Mouse (Mus musculus) heart, embryonic 12.5 days (tissue): ENCODE results near the gene Slc18b1. TPM values are rescaled to one million over a fixed set of nuclear protein-coding genes. Genes with fewer than 3 reads are reported as not detected.

ENCODE experiments used
- ATAC-seq: fragments of 200-750 bp; cut with Nextera tagmentation; 2 replicates; pipeline ENCODE4 v1.8.0; 2017; ENCODE audit warnings: moderate TSS enrichment, moderate library complexity; ENCODE audit not compliant: insufficient number of reproducible peaks, low FRiP score
- H3K27ac ChIP-seq: fragments of 300-500 bp; sonication (generic); 2 replicates; pipeline ENCODE4 v1.5.1; 2016; ENCODE audit warnings: mild to moderate bottlenecking, moderate library complexity; ENCODE audit not compliant: poor library complexity, severe bottlenecking
- H3K27me3 ChIP-seq: fragments of 300-500 bp; sonication (generic); replicated peaks from 2 replicates; pipeline ENCODE4 v1.6.1; 2016; ENCODE audit warnings: mild to moderate bottlenecking, moderate library complexity
- H3K36me3 ChIP-seq: fragments of 300-500 bp; sonication (generic); 2 replicates; pipeline ENCODE4 v1.6.1; 2016; ENCODE audit warnings: mild to moderate bottlenecking, moderate library complexity
- H3K4me1 ChIP-seq: fragments of 300-500 bp; sonication (generic); replicated peaks from 2 replicates; pipeline ENCODE4 v1.6.1; 2016; ENCODE audit warnings: mild to moderate bottlenecking
- H3K4me2 ChIP-seq: fragments of 300-500 bp; sonication (generic); 2 replicates; pipeline ENCODE4 v1.6.1; 2016; ENCODE audit warnings: mild to moderate bottlenecking, moderate library complexity
- H3K4me3 ChIP-seq: fragments of 300-500 bp; sonication (generic); 2 replicates; pipeline ENCODE4 v1.5.1; 2016; ENCODE audit warnings: mild to moderate bottlenecking
- H3K9ac ChIP-seq: fragments of 300-500 bp; sonication (generic); 2 replicates; pipeline ENCODE4 v1.6.1; 2016; ENCODE audit warnings: mild to moderate bottlenecking, moderate library complexity
- H3K9me3 ChIP-seq: fragments of 300-500 bp; sonication (generic); replicated peaks from 2 replicates; pipeline ENCODE4 v1.6.1; 2016; ENCODE audit warnings: mild to moderate bottlenecking, moderate library complexity
- WGBS: fragments of 180-500 bp; shearing (Covaris S2); methylation state at CpG from one replicate; pipeline ENCODE4 v1.1.7; 2016; 5-methylcytosine and 5-hydroxymethylcytosine counted together
- polyA plus RNA-seq: library from polyadenylated mRNA; unstranded; fragments of >200 nt; fragmentation: Nextera tagmentation; extraction: Ambion mirVana; gene quantifications from 2 replicates; pipeline ENCODE4 v1.2.1, GENCODE M21; 2016

Slc18b1 gene
- polyA plus RNA-seq, 1 experiment from 2014 or later: 6.6 TPM

- WGBS: 69% methylated on average over 4 of the region's 4 CpGs
- no peak overlapping the region for H3K9ac ChIP-seq
Measured at GRCm38 (mm10) chr10:23840496-23840895, 43.7 kb downstream of the Slc18b1 start.

DNA sequence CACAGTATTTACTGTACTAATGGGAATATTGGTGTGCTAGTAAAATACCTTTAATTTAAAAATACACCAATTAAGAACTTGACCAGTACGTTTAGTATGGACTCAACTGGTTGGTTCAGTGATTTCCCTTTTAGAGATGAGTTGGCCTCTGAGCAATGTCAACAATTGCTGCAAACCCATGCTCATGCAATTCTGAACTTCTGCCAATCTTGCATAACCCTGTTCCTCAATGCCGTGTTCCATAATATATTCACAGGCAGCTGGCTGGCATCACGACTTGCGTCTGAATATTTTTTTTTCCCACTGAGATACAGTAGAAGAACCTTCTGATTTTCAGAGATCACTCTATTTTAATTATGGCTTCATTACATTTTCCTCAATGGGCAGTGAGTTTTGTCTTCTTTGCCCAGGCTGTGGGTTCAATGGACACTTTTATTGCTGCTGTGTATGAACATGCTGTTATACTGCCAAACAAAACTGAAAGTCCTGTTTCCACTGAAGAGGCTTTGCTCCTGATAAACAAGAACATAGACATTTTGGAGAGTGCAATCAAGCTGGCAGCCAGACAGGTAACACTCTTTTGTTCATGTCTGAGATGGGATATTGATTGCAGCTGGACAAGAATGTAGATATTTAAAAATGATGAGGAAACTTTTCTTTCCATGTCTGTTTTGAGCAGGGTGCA, 54.6 kb downstream of the Slc18b1 start, which contains the start of gene Vnn3:
Gene Vnn3, plus strand, starts transcription at position 235 of the 685 bp plus-strand sequence.
- Histone ChIP-seq H3K9ac (no peak within 1 kb of the TSS), H3K36me3 (no peaks in the 10 kb centered on the region), H3K4me2 (no peak within 1 kb of the TSS), H3K27me3 (no peaks in the 10 kb centered on the region), H3K9me3 (no peaks in the 10 kb centered on the region), H3K4me3 (no peak within 1 kb of the TSS), H3K4me1 (no peaks in the 10 kb centered on the region), H3K27ac (no peak within 1 kb of the TSS)
- WGBS: 79% methylated on average over 4 of the region's 4 CpGs
- ATAC-seq: no peak

More at GRCm38 (mm10) chr10:23840496-23840895, 43.7 kb downstream of the Slc18b1 start:
- H3K4me2 ChIP-seq: no peak overlapping the region
- no peaks in the 10 kb centered on the region for H3K9me3 ChIP-seq
- no peaks in the 10 kb centered on the region for H3K4me1 ChIP-seq
- H3K27me3 ChIP-seq: no peaks in the 10 kb centered on the region
- H3K4me3 ChIP-seq: no peak overlapping the region
- ATAC-seq: no peak
- H3K27ac ChIP-seq: no peak overlapping the region
- H3K36me3 ChIP-seq: no peaks in the 10 kb centered on the region

DNA sequence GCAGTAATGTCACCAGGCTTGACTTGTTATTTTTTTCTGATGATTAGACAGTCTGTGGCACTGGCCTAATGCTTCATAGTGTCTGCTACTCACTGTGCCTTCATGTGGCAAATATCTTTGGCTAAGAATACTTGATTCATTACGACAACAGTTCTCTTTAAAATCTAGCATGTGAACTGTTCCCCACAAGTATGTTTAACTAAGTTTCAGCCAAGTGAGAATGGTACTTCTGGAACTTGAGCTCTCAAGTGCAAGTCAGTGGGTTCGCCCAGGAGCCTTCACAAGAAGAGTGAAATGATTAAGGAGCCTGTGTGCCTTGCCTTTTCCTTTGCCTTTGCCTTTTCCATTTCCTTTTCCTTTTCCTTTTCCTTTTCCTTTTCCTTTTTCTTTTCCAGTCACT, 55.3 kb downstream of the Slc18b1 start:
- Histone ChIP-seq H3K4me1 (no peaks in the 10 kb centered on the region), H3K27ac (no peak overlapping the region), H3K9ac (no peak overlapping the region), H3K4me2 (no peak overlapping the region), H3K9me3 (no peaks in the 10 kb centered on the region), H3K36me3 (no peaks in the 10 kb centered on the region), H3K27me3 (no peaks in the 10 kb centered on the region), H3K4me3 (no peak overlapping the region)
- ATAC-seq: no peak
- 72% methylated on average over 2 of the region's 2 CpGs for WGBS

DNA sequence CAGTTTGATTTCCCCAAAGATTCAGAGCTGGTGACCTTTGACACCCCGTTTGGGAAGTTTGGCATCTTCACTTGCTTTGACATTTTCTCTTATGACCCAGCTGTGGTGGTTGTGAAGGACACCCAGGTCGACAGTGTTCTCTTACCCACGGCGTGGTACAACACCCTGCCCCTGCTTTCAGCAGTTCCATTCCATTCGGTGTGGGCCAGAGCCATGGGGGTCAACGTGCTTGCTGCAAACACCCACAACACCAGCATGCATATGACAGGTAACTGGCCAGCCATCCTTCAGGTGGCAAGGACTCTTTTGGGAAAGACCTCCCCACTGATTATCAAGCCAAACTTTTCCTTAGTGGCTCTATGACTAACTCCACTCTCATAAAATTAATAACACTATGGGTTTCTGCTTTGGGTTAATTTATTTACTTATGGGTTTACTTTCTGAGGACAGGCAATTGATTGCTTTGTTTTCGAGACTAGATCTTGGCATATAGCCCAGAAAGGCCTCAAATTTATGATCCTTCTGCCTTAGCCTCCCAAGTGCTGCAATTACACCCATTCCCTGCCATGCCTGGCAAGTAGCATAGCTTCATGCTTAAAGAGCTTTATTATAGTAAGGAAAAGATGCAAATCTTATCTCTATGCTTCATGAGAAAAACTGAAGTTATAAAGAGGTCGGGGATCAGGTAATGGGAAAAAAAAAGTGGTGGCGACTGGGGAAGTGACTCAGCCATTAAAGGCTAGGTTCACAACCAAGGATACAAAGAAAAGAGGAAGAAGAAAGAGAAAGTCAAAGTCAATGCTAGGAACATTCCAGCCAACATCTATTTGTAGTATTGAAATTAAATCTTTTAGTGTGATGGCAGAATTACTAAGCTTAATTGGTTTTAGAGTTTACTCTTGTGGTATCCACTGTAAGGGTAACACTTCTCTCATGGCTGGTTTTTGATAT, 67.9 kb downstream of the Slc18b1 start:
- WGBS: 73% methylated on average over 9 of the region's 9 CpGs
- no peak overlapping the region for H3K4me3 ChIP-seq
- H3K9me3 ChIP-seq: peaks cover 12% of the 10 kb centered on the region
- no peaks in the 10 kb centered on the region for H3K36me3 ChIP-seq
- H3K27me3 ChIP-seq: no peaks in the 10 kb centered on the region
- H3K27ac ChIP-seq: no peak overlapping the region
- no peak overlapping the region for H3K4me2 ChIP-seq
- no peak overlapping the region for H3K9ac ChIP-seq
- ATAC-seq: no peak
- H3K4me1 ChIP-seq: no peaks in the 10 kb centered on the region

Other genes with a start within 250 kb of the Slc18b1 start
- 97.0 and 101 TPM in 2 replicates for gene Rps12, start 9.7 kb upstream of the Slc18b1 start, polyA plus RNA-seq
- gene Vnn3, start 54.5 kb downstream of the Slc18b1 start, polyA plus RNA-seq: not detected in 2 replicates
- 6.9 and 7.0 TPM in 2 replicates for gene Vnn1, start 97.7 kb downstream of the Slc18b1 start, polyA plus RNA-seq
- gene Taar1, start 123.4 kb downstream of the Slc18b1 start, polyA plus RNA-seq: not detected in 2 replicates
- gene Taar2, start 141.6 kb downstream of the Slc18b1 start, polyA plus RNA-seq: not detected in 2 replicates
- not detected in 2 replicates for gene Taar3, start 152.6 kb downstream of the Slc18b1 start, polyA plus RNA-seq
- not detected in 2 replicates for gene Taar4, start 163.5 kb downstream of the Slc18b1 start, polyA plus RNA-seq
- not detected in 2 replicates for gene Taar5, start 173.7 kb downstream of the Slc18b1 start, polyA plus RNA-seq
- not detected in 2 replicates for gene Taar6, start 188.7 kb downstream of the Slc18b1 start, polyA plus RNA-seq
- gene Taar7a, start 196.5 kb downstream of the Slc18b1 start, polyA plus RNA-seq: not detected in 2 replicates
- not detected in 2 replicates for gene Taar7b, start 203.0 kb downstream of the Slc18b1 start, polyA plus RNA-seq
- not detected in 2 replicates for gene Taar7d, start 230.2 kb downstream of the Slc18b1 start, polyA plus RNA-seq
- not detected in 2 replicates for gene Taar7e, start 240.6 kb downstream of the Slc18b1 start, polyA plus RNA-seq